Mouse (Mus musculus): ENCODE data around the gene Gm10645. TPM values are rescaled to one million over a fixed set of nuclear protein-coding genes. Genes with fewer than 3 reads are reported as not detected.

Gene Gm10645
- 1.6 and 3.0 TPM in 2 replicates for polyA plus RNA-seq (2012; rRNA removed)

DNA sequence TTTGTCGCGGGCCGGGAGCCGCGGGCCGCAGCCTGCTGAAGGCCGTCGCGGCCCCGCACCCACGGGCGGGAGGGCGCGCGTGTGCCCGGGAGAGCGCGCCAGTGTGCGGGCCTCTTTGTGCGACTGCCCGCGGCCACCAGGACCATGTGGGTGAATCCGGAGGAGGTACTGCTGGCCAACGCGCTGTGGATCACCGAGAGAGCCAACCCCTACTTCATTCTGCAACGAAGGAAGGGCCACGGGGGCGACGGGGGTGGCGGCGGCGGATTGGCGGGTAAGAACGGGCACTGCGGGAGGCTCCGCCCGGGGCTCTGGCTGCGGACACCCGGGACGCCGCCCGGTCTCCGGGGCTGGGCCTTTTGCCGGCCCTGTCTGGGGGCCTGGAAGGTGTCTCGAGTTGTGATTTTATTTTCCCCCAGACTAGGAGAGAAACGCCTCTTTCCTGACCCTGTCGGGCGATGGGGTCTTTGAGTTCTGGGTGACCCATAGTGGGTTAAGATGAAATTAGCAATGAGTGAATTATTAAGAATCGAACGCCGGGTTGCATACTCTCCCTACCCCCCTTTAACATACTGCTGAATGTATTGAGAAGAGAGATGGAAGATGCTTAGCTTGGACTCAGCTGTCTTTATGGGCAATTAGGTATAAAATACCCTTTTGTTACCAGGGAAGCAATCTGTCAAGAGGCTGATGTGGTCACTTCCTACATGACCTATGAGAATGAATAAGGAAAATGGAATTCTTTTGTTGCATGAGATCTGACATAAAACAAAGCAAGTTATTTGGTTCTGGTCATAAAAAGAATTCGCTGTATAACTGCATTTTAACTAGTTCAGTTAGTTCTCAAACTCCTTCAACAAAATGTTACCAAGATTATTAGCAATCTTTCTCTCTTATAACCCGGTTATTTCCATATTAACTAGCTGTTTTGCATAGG lies at the start of gene Gm10645:
Gene Gm10645 (minus strand): TSS at position 240 of the 937 bp plus-strand sequence.
- peak; percentile 72 for DNase-seq (ENCODE audit: low read depth)
- TF ChIP-seq CTCF (IDR thresholded peaks at IDR 0.05; ENCODE audit: borderline replicate concordance, extremely low read depth, insufficient read depth, insufficient read length) (no peak), POLR2A (IDR thresholded peaks at IDR 0.05; ENCODE audit: borderline replicate concordance, extremely low read depth, insufficient read depth, insufficient read length, poor library complexity, severe bottlenecking) (no peak)

DNA sequence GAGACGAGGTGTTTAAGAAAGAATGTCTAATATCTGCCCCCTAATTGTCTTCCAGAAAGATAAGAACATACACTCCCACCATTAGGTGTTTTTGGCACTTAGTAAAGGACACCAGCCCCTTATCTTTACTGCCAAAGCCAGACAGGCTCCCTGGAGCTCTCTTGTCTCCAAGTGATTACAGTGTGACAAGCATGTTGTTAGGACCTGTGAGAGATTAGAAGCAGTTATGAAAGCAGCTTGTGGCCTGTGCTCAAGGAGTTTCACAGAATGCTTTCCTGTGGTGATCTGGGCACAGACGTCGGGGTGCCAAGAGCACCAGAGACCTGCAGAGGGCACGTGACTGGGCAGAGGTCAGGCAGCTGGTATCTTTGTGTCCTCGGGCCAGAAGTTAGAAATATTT lies 49.1 kb upstream of the Gm10645 start:
- no peak for TF ChIP-seq CTCF (IDR thresholded peaks at IDR 0.05; ENCODE audit: borderline replicate concordance, extremely low read depth, insufficient read depth, insufficient read length)
- TF ChIP-seq POLR2A (IDR thresholded peaks at IDR 0.05; ENCODE audit: borderline replicate concordance, extremely low read depth, insufficient read depth, insufficient read length, poor library complexity, severe bottlenecking): no peak

DNA sequence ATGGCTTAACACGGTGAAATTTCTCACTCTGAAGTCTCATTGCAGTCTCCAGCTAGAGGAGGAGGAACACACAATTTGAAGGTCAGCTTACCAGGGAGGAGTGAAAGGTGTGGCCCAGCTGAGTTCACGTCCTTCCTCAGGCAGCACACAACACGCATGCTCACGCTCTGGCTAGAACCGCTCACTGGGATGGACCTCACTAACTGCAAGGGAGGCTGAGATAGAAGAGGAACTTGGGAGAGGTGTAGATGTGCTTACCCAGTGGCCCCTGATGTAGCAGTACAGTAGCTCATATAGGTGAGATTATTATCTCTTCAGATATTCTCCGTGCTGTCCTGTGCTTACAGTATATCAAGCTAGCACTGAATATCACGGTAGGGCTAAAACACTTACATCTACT lies 44.7 kb upstream of the Gm10645 start:
- no peak for TF ChIP-seq CTCF (IDR thresholded peaks at IDR 0.05; ENCODE audit: borderline replicate concordance, extremely low read depth, insufficient read depth, insufficient read length)
- TF ChIP-seq POLR2A (IDR thresholded peaks at IDR 0.05; ENCODE audit: borderline replicate concordance, extremely low read depth, insufficient read depth, insufficient read length, poor library complexity, severe bottlenecking): no peak
- DNase-seq (ENCODE audit: low read depth): no peak

More for the DNA sequence above, 49.1 kb upstream of the Gm10645 start:
- DNase-seq (ENCODE audit: low read depth): no peak

DNA sequence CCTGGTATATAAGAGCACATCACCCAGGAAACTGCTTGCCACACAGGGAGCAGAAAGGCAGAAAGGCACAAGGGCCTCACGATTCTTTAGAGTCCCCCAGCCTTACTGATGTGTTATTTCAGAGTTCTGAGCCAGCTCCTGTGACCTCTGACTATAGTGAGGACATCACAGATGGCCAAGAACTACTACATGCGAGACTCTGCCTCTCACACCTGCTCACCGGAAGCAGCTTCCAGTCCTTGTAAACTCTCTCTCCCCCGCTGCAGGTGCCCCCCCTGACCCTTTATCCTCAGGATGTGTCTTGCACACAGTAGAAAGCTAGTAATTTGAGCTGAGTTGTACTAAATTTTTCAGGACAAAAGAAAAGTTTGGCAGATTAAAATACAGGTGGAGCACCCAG lies 43.6 kb upstream of the Gm10645 start:
- no peak for TF ChIP-seq POLR2A (IDR thresholded peaks at IDR 0.05; ENCODE audit: borderline replicate concordance, extremely low read depth, insufficient read depth, insufficient read length, poor library complexity, severe bottlenecking)
- no peak for TF ChIP-seq CTCF (IDR thresholded peaks at IDR 0.05; ENCODE audit: borderline replicate concordance, extremely low read depth, insufficient read depth, insufficient read length)
- DNase-seq (ENCODE audit: low read depth): no peak

DNA sequence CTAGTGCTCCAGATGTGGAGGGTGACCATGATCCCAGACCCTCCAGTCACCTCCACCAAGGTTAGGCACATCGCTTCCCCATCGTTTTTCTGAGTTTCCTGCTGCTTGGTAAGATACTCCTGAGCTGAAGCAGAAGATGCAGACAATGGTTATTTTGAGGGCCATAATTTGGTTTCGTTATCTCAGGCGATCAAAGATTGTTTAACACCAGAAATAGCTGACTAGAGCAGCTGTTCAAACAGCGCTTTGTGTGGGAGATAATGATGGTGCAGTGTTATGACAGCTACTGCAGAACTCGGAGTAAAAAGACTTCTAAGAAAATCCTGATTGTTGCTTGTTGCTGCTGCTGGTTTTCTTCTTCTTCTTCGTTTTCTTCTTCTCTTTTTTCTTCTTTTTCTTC lies 39.9 kb upstream of the Gm10645 start:
- peak; percentile 59 for DNase-seq (ENCODE audit: low read depth)
- TF ChIP-seq POLR2A (IDR thresholded peaks at IDR 0.05; ENCODE audit: borderline replicate concordance, extremely low read depth, insufficient read depth, insufficient read length, poor library complexity, severe bottlenecking) (no peak), CTCF (IDR thresholded peaks at IDR 0.05; ENCODE audit: borderline replicate concordance, extremely low read depth, insufficient read depth, insufficient read length) (no peak)

DNA sequence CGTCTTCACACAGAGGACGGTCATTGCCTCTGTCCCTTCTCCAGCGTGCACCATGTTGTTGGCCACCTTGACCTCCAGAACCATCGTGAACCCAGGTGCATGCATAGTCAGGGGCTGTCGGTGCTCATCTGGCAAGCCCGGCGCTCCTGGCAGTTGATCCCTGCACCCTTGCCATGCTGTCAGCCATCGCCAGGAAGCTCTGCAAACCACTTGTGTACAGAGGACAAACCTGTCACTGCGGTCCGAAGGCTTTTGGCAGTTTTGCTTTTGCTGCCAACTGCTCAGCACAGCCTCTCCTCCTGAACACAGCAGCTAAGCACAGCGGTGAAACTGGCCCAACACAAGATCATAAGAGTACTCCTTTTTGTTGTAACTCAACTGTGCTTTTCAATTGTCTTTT lies 37.0 kb upstream of the Gm10645 start:
- no peak for DNase-seq (ENCODE audit: low read depth)
- TF ChIP-seq POLR2A (IDR thresholded peaks at IDR 0.05; ENCODE audit: borderline replicate concordance, extremely low read depth, insufficient read depth, insufficient read length, poor library complexity, severe bottlenecking): no peak
- TF ChIP-seq CTCF (IDR thresholded peaks at IDR 0.05; ENCODE audit: borderline replicate concordance, extremely low read depth, insufficient read depth, insufficient read length): no peak

DNA sequence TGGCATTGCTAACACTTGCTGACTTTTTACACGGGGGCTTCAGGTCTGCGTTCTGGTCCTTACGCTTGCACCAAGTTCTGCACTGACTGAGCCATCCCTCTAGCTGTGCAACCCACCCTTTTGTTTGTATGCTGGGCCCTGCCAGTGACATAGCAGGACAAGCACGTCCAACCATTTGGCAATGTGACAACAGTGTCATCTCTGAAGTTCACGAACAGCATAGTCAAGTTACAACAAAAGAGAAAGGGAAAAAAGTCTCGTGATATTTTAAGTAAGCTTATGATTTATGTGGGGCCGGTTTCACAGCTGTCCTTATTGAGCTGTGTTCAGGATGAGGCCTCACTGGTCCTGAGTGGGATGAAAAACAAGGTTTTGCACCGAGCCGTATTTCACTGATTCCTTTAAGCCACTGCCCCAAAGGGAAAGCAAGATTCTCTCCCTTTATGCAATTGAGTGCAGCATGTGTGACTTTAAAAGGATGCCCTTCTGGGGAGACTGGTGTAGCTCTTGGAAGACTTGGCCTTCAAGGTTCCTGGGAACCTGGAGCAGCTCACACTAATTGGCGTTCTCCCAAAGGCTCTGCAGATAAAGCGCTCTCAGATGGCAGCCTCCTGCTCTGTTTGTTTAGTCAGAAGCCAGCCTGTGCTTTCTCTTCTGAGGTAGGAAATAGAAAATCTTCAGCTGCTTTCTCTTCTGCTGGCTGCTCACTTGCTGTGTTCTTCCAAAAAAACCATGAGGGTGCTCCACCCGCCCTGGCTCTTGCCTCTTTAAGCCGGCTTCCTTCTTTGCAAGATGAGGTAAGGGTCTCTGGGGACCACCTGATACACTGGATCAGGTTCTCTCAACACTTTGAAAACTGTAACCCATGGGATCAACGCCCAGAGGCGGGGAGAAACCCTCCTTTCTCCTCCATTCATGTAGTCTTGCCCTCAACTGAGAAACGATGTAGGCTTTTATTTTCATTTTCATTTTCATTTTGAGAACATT lies 34.5 kb upstream of the Gm10645 start:
- TF ChIP-seq POLR2A (IDR thresholded peaks at IDR 0.05; ENCODE audit: borderline replicate concordance, extremely low read depth, insufficient read depth, insufficient read length, poor library complexity, severe bottlenecking): no peak
- no peak for TF ChIP-seq CTCF (IDR thresholded peaks at IDR 0.05; ENCODE audit: borderline replicate concordance, extremely low read depth, insufficient read depth, insufficient read length)
- DNase-seq (ENCODE audit: low read depth): peak; percentile 70

DNA sequence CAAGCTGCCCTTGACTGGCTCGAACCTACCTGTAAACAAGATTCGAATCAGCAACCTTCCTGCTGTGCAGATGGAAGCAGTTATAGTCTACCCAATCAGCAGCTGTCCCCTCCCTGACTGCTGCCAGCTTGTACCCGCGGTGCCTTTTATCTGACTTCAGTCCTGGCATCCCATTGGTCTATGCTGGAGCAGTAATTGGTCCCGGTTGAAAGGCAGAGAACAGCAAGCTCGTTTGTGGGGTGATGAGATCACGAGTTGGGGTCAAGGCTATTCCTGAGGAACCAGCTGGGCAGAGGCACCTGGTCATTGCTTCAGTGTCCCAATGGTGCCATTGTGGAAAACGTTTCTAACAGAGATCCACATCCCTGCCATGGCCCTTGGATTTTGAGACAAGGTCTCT lies 33.7 kb upstream of the Gm10645 start:
- DNase-seq (ENCODE audit: low read depth): no peak
- TF ChIP-seq POLR2A (IDR thresholded peaks at IDR 0.05; ENCODE audit: borderline replicate concordance, extremely low read depth, insufficient read depth, insufficient read length, poor library complexity, severe bottlenecking) (no peak), CTCF (IDR thresholded peaks at IDR 0.05; ENCODE audit: borderline replicate concordance, extremely low read depth, insufficient read depth, insufficient read length) (no peak)

DNA sequence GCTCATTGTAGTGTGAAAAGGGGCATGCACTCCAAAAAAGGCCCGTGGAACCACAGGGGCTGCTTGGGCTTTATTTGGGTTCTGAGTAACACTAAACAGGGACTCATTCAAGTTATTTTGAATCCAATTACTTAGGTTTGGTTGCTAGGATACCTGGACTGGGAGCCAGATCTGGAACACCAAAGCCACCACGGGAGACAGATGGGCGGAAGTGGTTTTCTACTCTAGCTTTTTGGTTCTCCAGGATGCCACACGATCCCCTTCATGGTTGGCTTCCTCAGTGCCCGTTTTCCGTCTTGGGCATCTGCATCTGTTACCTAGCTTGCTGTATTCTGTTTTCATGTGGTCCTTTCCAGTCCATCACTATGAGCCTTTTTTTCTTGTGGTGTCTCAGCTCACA lies 30.1 kb upstream of the Gm10645 start:
- TF ChIP-seq POLR2A (IDR thresholded peaks at IDR 0.05; ENCODE audit: borderline replicate concordance, extremely low read depth, insufficient read depth, insufficient read length, poor library complexity, severe bottlenecking): no peak
- TF ChIP-seq CTCF (IDR thresholded peaks at IDR 0.05; ENCODE audit: borderline replicate concordance, extremely low read depth, insufficient read depth, insufficient read length): no peak
- DNase-seq (ENCODE audit: low read depth): peak; percentile 47

DNA sequence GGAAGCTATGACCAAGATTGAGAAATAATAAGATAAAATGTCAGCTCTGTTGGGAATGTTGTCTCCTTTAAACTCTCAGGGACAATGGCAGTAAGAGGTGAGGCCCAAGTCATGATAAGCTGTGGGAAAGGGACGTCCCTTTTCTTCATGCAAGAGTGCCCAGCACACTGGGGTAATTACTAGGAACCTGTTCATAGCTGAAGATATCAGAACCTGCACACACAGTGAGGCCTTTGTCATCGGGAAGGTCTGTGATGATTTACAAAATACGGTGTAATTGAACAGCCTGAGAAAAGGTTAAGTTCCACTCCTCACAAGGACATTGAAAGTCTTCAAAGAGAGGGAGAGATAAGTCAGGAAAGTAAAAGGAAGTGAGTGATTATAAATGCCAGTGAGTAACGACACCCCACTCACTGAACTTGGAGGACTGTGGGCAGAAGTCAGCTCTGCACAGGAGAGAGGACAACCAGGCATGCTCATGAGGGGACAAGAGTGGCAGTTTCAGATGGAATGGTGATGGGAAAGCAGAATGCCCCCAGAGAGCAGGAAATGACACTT lies 23.6 kb upstream of the Gm10645 start:
- DNase-seq (ENCODE audit: low read depth): no peak
- TF ChIP-seq POLR2A (IDR thresholded peaks at IDR 0.05; ENCODE audit: borderline replicate concordance, extremely low read depth, insufficient read depth, insufficient read length, poor library complexity, severe bottlenecking): no peak
- no peak for TF ChIP-seq CTCF (IDR thresholded peaks at IDR 0.05; ENCODE audit: borderline replicate concordance, extremely low read depth, insufficient read depth, insufficient read length)
